Mouse (Mus musculus) thymus, postnatal 10 days (tissue): Measurements from ENCODE around the gene Gm1673.

Experiments
- DNase-seq, 2 experiments: peaks; one replicate each; pipeline ENCODE4 v3.0.0; 2021; ENCODE audit warnings: low spot score in 2 of 2

Gene Gm1673

GRCm38 (mm10) chr5:33997829-33998504 is 14.7 kb downstream of the Gm1673 start:
- no peak for DNase-seq

DNA sequence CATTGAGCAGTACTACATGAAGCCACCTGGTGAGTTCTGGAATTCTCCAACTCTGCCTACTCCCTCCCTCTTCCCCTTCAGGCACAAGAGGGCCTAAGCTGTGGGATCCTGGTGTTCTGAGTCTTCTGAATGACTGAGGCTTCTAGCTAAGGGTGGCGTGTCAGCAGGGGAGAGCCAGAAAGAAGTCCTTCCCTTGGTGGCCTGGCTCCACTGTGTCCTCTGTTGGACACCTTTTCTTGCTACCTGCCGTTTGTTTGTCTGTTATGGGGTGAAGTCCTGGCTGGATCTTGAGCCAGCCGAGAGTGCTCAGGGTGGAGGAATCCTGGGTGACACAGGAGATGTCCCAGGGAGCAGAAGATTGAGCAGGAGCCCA is 15.3 kb downstream of the Gm1673 start:
- no peak for DNase-seq

DNA sequence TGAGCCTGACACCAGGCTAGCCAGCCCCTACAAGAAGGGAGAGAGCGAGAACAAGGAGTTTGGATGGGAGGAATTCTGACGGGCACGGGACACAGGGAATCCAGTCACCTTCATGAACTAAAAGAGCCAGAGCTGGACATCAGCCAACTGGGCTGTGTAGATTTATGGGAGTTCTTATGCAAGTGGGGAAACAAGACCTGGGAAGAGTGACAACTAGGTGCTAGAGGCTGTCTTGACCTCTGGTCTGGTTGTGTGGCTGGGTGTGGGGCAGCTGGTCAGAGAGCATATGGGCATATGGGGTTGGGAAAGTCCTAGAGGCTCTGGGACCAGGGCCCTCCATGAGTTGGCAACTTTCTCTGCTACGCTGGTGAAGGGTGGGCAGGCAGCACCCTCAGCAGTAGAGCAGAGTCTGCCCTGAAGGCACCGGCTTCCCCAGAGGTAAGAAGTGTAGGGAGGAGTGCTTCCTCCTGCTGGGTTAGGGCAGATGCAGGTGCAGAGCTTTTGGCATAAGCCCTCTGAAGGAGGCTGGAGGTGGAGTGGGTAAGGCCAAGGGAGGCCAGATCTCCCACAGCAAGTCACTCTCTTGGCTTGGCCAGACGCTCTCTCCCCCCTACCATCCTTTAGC is 16.3 kb downstream of the Gm1673 start:
- no peak for DNase-seq

GRCm38 (mm10) chr5:34000809-34001208 is 17.6 kb downstream of the Gm1673 start:
- DNase-seq, result no peak

GRCm38 (mm10) chr5:34001401-34001800 is 18.2 kb downstream of the Gm1673 start:
- no peak for DNase-seq

DNA sequence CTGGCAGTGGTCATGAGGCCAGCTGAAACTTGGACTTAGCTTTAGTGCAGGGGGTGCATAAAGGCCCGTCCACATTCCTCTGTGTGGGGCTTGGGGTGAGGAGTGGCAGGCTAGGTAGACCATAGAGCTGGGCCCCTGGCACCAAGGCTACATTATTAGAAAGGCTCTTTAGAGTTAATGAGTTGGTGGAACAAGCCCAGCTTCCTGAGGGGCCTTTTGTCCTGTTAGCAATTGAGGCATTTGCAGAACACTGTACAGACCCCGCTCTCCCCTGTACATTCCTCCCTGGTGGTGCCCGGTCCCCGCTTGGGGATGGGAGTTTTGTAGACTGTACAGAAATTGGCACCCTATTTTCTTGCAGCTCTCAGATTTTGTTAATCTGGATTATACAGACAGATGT is 19.4 kb downstream of the Gm1673 start:
- no peak for DNase-seq

GRCm38 (mm10) chr5:34004618-34005017 is 21.4 kb downstream of the Gm1673 start:
- DNase-seq, result no peak

DNA sequence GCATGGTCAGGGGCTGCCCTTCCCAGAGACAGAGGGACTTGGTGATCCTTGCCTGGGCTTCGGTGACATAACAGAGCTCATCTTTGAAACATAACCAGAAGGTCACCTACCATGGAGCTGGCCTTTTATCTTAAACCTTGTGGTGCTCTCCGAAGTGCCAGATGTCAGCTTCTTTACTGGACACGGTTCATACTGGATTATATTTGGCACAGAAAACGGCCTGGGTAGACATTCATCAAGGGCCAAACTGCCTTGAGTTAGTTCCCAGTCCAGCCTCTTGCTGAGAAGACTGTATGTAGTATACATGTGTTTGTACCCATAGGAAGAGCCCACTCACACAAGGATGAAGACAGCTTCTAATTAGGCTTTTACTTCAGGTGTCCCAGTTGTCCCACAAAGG is 23.6 kb downstream of the Gm1673 start:
- DNase-seq, result no peak

- no peak for DNase-seq
Measured at GRCm38 (mm10) chr5:34007392-34007941, 24.2 kb downstream of the Gm1673 start.

DNA sequence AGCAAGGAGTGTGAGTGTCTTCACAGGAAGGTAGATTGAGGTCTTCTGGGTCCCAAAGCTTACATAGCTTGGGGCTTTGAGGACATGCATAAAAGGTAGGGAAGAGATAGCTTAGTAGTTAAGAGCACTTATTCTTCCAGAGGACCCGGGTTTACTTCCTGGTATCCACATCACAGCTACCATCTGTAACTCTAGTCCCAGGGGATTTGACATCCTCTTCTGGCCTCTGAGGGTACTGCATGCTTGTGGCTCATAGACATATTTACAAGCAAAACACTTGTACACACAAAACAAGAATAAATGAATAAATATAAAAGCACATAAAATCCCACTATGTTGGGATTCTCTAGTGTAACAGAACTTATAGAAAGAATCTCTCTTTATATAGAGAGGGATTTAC is 31.4 kb downstream of the Gm1673 start:
- DNase-seq, result no peak

- DNase-seq, result no peak
Measured at GRCm38 (mm10) chr5:34018968-34019367, 35.7 kb downstream of the Gm1673 start.

DNA sequence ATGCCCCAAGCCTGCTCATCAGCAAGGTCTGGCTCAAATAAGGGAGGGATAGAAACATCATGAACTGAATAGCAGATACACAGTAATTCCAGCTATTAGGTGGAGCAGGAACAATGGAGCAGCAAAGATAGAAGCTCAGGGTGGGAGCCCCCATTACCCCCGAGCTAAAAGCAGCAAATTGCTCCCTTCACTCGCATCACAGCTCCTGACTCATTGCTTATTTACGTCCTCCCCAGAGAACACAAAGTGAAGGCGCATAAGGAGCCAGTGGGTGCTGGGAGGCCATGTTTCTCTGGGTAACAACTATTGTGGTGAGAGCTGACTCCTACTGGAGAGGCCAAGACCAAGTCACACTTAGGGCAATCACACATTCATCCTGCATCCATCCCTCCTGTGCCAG is 46.9 kb downstream of the Gm1673 start:
- no peak for DNase-seq

DNA sequence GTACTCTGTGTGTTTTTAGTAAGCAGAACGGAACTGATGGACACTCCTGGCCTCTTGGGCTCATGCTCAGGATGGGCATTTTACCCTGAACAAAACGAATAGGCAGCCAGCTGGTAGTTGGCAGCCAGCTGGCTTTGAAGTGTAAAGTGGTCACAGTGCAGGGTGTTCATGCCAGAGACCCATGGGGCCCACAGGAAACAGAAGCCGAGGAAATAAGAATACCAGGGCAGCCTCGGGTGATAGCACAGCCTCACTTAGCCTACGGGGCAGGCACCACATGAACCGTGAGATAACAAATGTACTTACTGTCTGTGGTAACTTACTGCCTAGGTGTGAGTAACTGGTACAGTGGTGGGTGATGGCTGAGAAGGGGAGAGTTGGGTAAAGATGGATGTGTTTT is 47.8 kb downstream of the Gm1673 start:
- DNase-seq, result no peak

- DNase-seq, result no peak
Measured at GRCm38 (mm10) chr5:34032520-34032919, 49.3 kb downstream of the Gm1673 start.
